Mouse (Mus musculus) CH12.LX (cell line): Measurements from ENCODE around the gene Padi3.

Experiments used
- CHD2 ChIP-seq: IDR thresholded peaks from 2 replicates; pipeline ENCODE4 v1.6.1; 2011; ENCODE audit warnings: low read length, improper control_type of control experiment
- CTCF ChIP-seq, 2 experiments: IDR thresholded peaks in 1 of 2; conservative IDR thresholded peaks in 1 of 2; 2 replicates each; pipeline ENCODE4 v1.5.1; 2011 to 2012; ENCODE audit warnings: low read depth in 2 of 2, low read length in 2 of 2, improper control_type of control experiment in 1 of 2, inconsistent platforms in 1 of 2, mild to moderate bottlenecking in 1 of 2, moderate library complexity in 1 of 2
- E2F4 ChIP-seq: IDR thresholded peaks from 2 replicates; pipeline ENCODE4 v1.6.1; 2011; ENCODE audit warnings: low read depth, low read length, improper control_type of control experiment; ENCODE audit not compliant: insufficient replicate concordance
- ELF1 ChIP-seq: IDR thresholded peaks from 2 replicates; pipeline ENCODE4 v1.6.1; 2014; ENCODE audit warnings: low read depth, mild to moderate bottlenecking, inconsistent platforms, low read length, improper control_type of control experiment
- EP300 ChIP-seq: IDR thresholded peaks from 2 replicates; pipeline ENCODE4 v1.6.1; 2011; ENCODE audit warnings: low read length, improper control_type of control experiment
- JUN ChIP-seq: IDR thresholded peaks from 2 replicates; pipeline ENCODE4 v1.6.1; 2011; ENCODE audit warnings: low read depth, mild to moderate bottlenecking, low read length, improper control_type of control experiment, moderate library complexity; ENCODE audit not compliant: insufficient read depth
- MAZ ChIP-seq: IDR thresholded peaks from 2 replicates; pipeline ENCODE4 v1.6.1; 2012; ENCODE audit warnings: low read depth, mild to moderate bottlenecking, inconsistent platforms, low read length, improper control_type of control experiment, moderate library complexity
- MEF2A ChIP-seq: IDR thresholded peaks from 2 replicates; pipeline ENCODE4 v1.6.1; 2014; ENCODE audit warnings: low read depth, mild to moderate bottlenecking, inconsistent platforms, low read length, improper control_type of control experiment, borderline replicate concordance
- POLR2A ChIP-seq: IDR thresholded peaks from 2 replicates; pipeline ENCODE4 v1.6.1; 2011; ENCODE audit warnings: low read depth, mild to moderate bottlenecking, improper control_type of control experiment, low read length
- POLR2AphosphoS2 ChIP-seq: IDR thresholded peaks from 2 replicates; pipeline ENCODE4 v1.6.1; 2011; ENCODE audit warnings: low read depth, low read length, improper control_type of control experiment
- SMC3 ChIP-seq: IDR thresholded peaks from 2 replicates; pipeline ENCODE4 v1.6.1; 2011; ENCODE audit warnings: low read depth, low read length, improper control_type of control experiment
- TCF12 ChIP-seq: IDR thresholded peaks from 2 replicates; pipeline ENCODE4 v1.6.1; 2014; ENCODE audit warnings: low read depth, mild to moderate bottlenecking, inconsistent platforms, low read length, improper control_type of control experiment
- ZC3H11A ChIP-seq: IDR thresholded peaks from 2 replicates; pipeline ENCODE4 v1.6.1; 2012; ENCODE audit warnings: low read depth, mild to moderate bottlenecking, inconsistent platforms, low read length, improper control_type of control experiment
- ZNF384 ChIP-seq: IDR thresholded peaks from 2 replicates; pipeline ENCODE4 v1.6.1; 2012; ENCODE audit warnings: low read depth, low read length, improper control_type of control experiment, inconsistent platforms

- TF ChIP-seq E2F4 (no peak), POLR2AphosphoS2 (no peak), POLR2A (no peak), CTCF (conservative IDR thresholded peaks at IDR 0.05 in 1 of 2, IDR thresholded peaks at IDR 0.05 in 1 of 2; ENCODE audit: low read depth in 2 of 2, low read length in 2 of 2) (no peak), TCF12 (no peak), MEF2A (no peak), SMC3 (no peak), EP300 (no peak), JUN (no peak), MAZ (no peak), ZNF384 (no peak), ELF1 (no peak), ZC3H11A (no peak), CHD2 (no peak)
Measured at GRCm38 (mm10) chr4:140857041-140857440, 46.6 kb upstream of the Padi3 start.
